Mouse (Mus musculus) G1E (cell line): Measurements from ENCODE around the gene B4galt5.

ENCODE experiments used
- CTCF ChIP-seq: IDR thresholded peaks from 2 replicates; pipeline ENCODE4 v1.5.1; 2012; ENCODE audit warnings: low read depth, low read length, inconsistent platforms, mixed read lengths
- GATA1 ChIP-seq: IDR thresholded peaks from 2 replicates; pipeline ENCODE4 v1.6.1; 2012; ENCODE audit warnings: borderline replicate concordance, low read length, inconsistent platforms, mixed read lengths
- GATA2 ChIP-seq: IDR thresholded peaks from 2 replicates; pipeline ENCODE4 v1.6.1; 2012; ENCODE audit warnings: low read depth, low read length, inconsistent platforms, borderline replicate concordance
- POLR2AphosphoS5 ChIP-seq: IDR thresholded peaks from 2 replicates; pipeline ENCODE4 v1.6.1; 2012; ENCODE audit warnings: low read depth, low read length, inconsistent platforms; ENCODE audit not compliant: insufficient replicate concordance
- TAL1 ChIP-seq: conservative IDR thresholded peaks from 2 replicates; pipeline ENCODE4 v1.6.1; 2012; ENCODE audit warnings: low read depth, low read length, inconsistent platforms, mixed read lengths

- TF ChIP-seq CTCF = no peak
- no peak for TF ChIP-seq GATA1
- no peak for TF ChIP-seq TAL1
- TF ChIP-seq GATA2 = no peak
- no peak for TF ChIP-seq POLR2AphosphoS5
These were observed 16.1 kb upstream of the B4galt5 start for GRCm38 (mm10) chr2:167365063-167365462.
